24 mouse cellular contexts compared by ENCODE assay signal in genomic region chr19:44884331-44884730, GRCm38 (mm10).
"Had no signal": no experiment of that assay in that cellular context is flagged by ENCODE, and none has a peak within 500 bp of the region (broad histone marks: within the 10 kb centered on the region; RNA-seq: fewer than 3 reads in every experiment).

No protein-coding gene starts in this region.

- H3K9me3 ChIP-seq: limb, embryonic 13.5 days; liver, embryonic 12.5 days; liver, embryonic 15.5 days; lung, embryonic 15.5 days; megakaryocyte, embryonic 14.5 days; midbrain, embryonic 15.5 days; neural tube, embryonic 12.5 days; neural tube, embryonic 15.5 days; stomach, embryonic 15.5 days had no signal

- H3K4me3 ChIP-seq: layer of hippocampus, adult 2 months; limb, embryonic 13.5 days; liver, embryonic 12.5 days; liver, embryonic 15.5 days; lung, embryonic 15.5 days; megakaryocyte, embryonic 14.5 days; midbrain, embryonic 15.5 days; neural tube, embryonic 12.5 days; neural tube, embryonic 15.5 days; stomach, embryonic 15.5 days had no signal

- H3K4me2 ChIP-seq: limb, embryonic 13.5 days; liver, embryonic 12.5 days; liver, embryonic 15.5 days; lung, embryonic 15.5 days; midbrain, embryonic 11.5 days; midbrain, embryonic 15.5 days; neural tube, embryonic 12.5 days; neural tube, embryonic 15.5 days; stomach, embryonic 15.5 days had no signal

- DNase-seq: kidney, adult 9 months; layer of hippocampus, adult 9-11 months; liver; lung, adult 18-20 months; lung, postnatal 10 days; lung, postnatal 36 days; retina, postnatal 1 day; right cerebral cortex, postnatal 25 days; spleen, adult 18-20 months; thymus, adult 2 months; thymus, postnatal 14 days; thymus, postnatal 4 days had no signal

- H3K27ac ChIP-seq: layer of hippocampus, adult 2 months; limb, embryonic 13.5 days; liver, embryonic 12.5 days; liver, embryonic 15.5 days; lung, embryonic 15.5 days; midbrain, embryonic 15.5 days; neural tube, embryonic 12.5 days; neural tube, embryonic 15.5 days; stomach, embryonic 15.5 days had no signal

- H3K36me3 ChIP-seq: limb, embryonic 13.5 days; liver, embryonic 12.5 days; liver, embryonic 15.5 days; lung, embryonic 15.5 days; midbrain, embryonic 15.5 days; neural tube, embryonic 12.5 days; neural tube, embryonic 15.5 days; stomach, embryonic 15.5 days had no signal

- H3K4me1 ChIP-seq: lung, embryonic 15.5 days had no signal

- H3K9ac ChIP-seq: limb, embryonic 13.5 days; liver, embryonic 12.5 days; liver, embryonic 15.5 days; lung, embryonic 15.5 days; midbrain, embryonic 15.5 days; neural tube, embryonic 12.5 days; neural tube, embryonic 15.5 days; stomach, embryonic 15.5 days had no signal

- ATAC-seq: intestine, postnatal 0 days; liver, embryonic 12.5 days; midbrain, embryonic 15.5 days had no signal
